Mouse (Mus musculus) cerebellum, adult 8-10 months (tissue): ENCODE data around the gene Farsb.
"Not testable (repeated sequence)": the region's sequence is repeated elsewhere in the genome, so short reads cannot be mapped to it uniquely, and the experiment has no call there.

Experiments
- DNase-seq: peaks from one replicate; pipeline ENCODE4 v3.0.0; 2022

The Farsb gene

GRCm38 (mm10) chr1:78488752-78489492, at the start of gene Farsb:
TSS of gene Farsb (minus strand) at chr1:78488897.
- peak; percentile 93 for DNase-seq

GRCm38 (mm10) chr1:78538396-78538795, 49.7 kb upstream of the Farsb start:
- no peak for DNase-seq

GRCm38 (mm10) chr1:78537494-78538010, 48.9 kb upstream of the Farsb start:
- peak; percentile 57 for DNase-seq

- DNase-seq: peak; percentile 79
Measured at GRCm38 (mm10) chr1:78536310-78537164, 47.8 kb upstream of the Farsb start.

GRCm38 (mm10) chr1:78534428-78535150, 45.9 kb upstream of the Farsb start:
- DNase-seq: no peak

GRCm38 (mm10) chr1:78532184-78532800, 43.6 kb upstream of the Farsb start:
- no peak for DNase-seq

- no peak for DNase-seq
Measured at GRCm38 (mm10) chr1:78530500-78531215, 42.0 kb upstream of the Farsb start.

- no peak for DNase-seq
Measured at GRCm38 (mm10) chr1:78529011-78529410, 40.3 kb upstream of the Farsb start.

GRCm38 (mm10) chr1:78528356-78528755, 39.7 kb upstream of the Farsb start:
- DNase-seq: no peak

GRCm38 (mm10) chr1:78525189-78525886, 36.6 kb upstream of the Farsb start:
- peak; percentile 54 for DNase-seq

GRCm38 (mm10) chr1:78518907-78519306, 30.2 kb upstream of the Farsb start:
- no peak for DNase-seq

- no peak for DNase-seq
Measured at GRCm38 (mm10) chr1:78512756-78513155, 24.1 kb upstream of the Farsb start.

- DNase-seq: no peak
Measured at GRCm38 (mm10) chr1:78511621-78512160, 23.0 kb upstream of the Farsb start, which contains the start of gene BC035947. TSS of gene BC035947 (minus strand) at chr1:78512158.

GRCm38 (mm10) chr1:78510862-78511261, 22.2 kb upstream of the Farsb start, which contains the start of gene Mogat1:
TSS of gene Mogat1 (plus strand) at chr1:78510991.
- DNase-seq: no peak

- DNase-seq: no peak
Measured at GRCm38 (mm10) chr1:78507137-78507536, 18.4 kb upstream of the Farsb start.

GRCm38 (mm10) chr1:78502527-78502926, 13.8 kb upstream of the Farsb start:
- DNase-seq: no peak

- DNase-seq: not testable (repeated sequence)
Measured at GRCm38 (mm10) chr1:78501856-78502255, 13.2 kb upstream of the Farsb start.

- DNase-seq: no peak
Measured at GRCm38 (mm10) chr1:78501036-78501435, 12.3 kb upstream of the Farsb start.

GRCm38 (mm10) chr1:78490143-78490542, 1.4 kb upstream of the Farsb start:
- no peak for DNase-seq

- no peak for DNase-seq
Measured at GRCm38 (mm10) chr1:78488427-78488751, 308 bp downstream of the Farsb start.

GRCm38 (mm10) chr1:78484361-78484760, 4.3 kb downstream of the Farsb start:
- no peak for DNase-seq
